Mouse (Mus musculus) gastrocnemius, postnatal 36 days (tissue): ENCODE measurements around the gene Mbd4. TPM values are rescaled to one million over a fixed set of nuclear protein-coding genes. Genes with fewer than 3 reads are reported as not detected.

Source experiments
- total RNA-seq, 2 experiments: library from RNA; stranded (reverse); gene quantifications; 2 replicates each; pipeline ENCODE4 v1.2.3; 2021

Mbd4 gene
- total RNA-seq, 2 experiments from 2014 or later, result 0.89 to 0.91 TPM

Other genes starting within 250 kb of the Mbd4 start
- gene Raf1, start 176.7 kb downstream of the Mbd4 start, total RNA-seq, result 100 to 1,000 TPM; 113 to 117 TPM
- under 1 TPM in 1 of 2 experiments, not detected in 1; 0.72 TPM for gene Tmem40, start 91.0 kb downstream of the Mbd4 start, total RNA-seq
- 10 to 100 TPM; 66.8 to 71.3 TPM for gene Cand2, start 78.8 kb downstream of the Mbd4 start, total RNA-seq
- 100 to 1,000 TPM; 492 to 563 TPM for gene Rpl32, start 44.6 kb downstream of the Mbd4 start, total RNA-seq
- under 1 TPM; 0.10 to 0.25 TPM for gene Efcab12, start 15.0 kb downstream of the Mbd4 start, total RNA-seq
- gene Ift122, start 99 bp upstream of the Mbd4 start, total RNA-seq, result 1 to 10 TPM; 4.0 to 8.8 TPM
- gene Rho, start 78.4 kb upstream of the Mbd4 start, total RNA-seq, result not detected
- gene H1foo, start 91.6 kb upstream of the Mbd4 start, total RNA-seq, result not detected
- gene Plxnd1, start 141.6 kb upstream of the Mbd4 start, total RNA-seq, result 10 to 100 TPM; 19.0 to 21.8 TPM